Mouse (Mus musculus): Measurements from ENCODE around the gene Ntm. TPM values are rescaled to one million over a fixed set of nuclear protein-coding genes. Genes with fewer than 3 reads are reported as not detected.

Ntm gene
- polyA plus RNA-seq, 1 experiment from 2014 or later: 21.4 TPM

DNA sequence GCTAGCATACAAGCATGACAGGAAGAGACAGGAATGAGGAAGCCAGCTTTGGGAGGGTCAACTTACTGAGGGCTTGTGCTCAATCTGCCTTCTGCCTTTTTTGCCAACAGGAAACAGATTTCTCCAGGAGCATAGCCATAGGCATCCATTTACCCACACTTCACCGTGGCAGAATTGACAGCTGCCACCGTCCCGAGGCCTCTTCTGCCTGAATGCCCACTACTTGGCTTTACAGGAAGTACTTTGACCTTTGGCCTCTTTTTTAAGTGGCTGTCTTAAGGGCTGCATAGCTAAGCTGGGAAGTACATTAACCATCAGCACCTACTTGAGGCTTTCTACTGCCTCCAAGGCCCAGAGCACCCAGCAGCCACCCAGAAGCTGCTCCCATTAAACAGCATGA lies 226.9 kb downstream of the Ntm start:
- Histone ChIP-seq H3K27ac (no peak overlapping the region), H3K4me3 (no peak overlapping the region), H3K4me1 (no peaks in the 10 kb centered on the region), H3K9ac (no peak overlapping the region), H3K27me3 (no peaks in the 10 kb centered on the region), H3K4me2 (no peak overlapping the region), H3K36me3 (no peaks in the 10 kb centered on the region), H3K9me3 (no peaks in the 10 kb centered on the region)
- 29% methylated on average over 3 of the region's 3 CpGs for WGBS
- ATAC-seq (ENCODE audit: borderline replicate concordance, extremely low read depth, low FRiP score, low TSS enrichment): no peak

DNA sequence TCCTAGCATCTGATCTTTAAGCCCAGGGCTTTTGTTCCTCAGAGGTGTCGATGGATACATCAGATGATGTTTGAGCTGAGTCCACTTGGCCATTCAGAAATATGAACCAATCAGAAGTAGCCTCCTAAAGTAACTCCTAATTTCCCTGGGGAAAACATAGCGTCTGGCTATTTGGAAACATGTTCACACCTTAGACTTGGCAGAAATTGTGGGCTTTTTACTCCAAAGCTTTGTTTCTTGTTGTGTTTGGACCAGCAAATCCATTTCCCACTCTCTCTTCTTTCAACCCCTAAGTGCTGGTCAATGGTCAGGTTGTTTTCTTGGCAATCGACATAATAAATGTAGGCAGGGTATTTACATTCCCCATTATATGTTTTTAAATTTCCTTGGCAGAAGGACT lies 230.0 kb downstream of the Ntm start:
- ATAC-seq (ENCODE audit: borderline replicate concordance, extremely low read depth, low FRiP score, low TSS enrichment): no peak
- Histone ChIP-seq H3K27me3 (no peaks in the 10 kb centered on the region), H3K9ac (no peak overlapping the region), H3K9me3 (no peaks in the 10 kb centered on the region), H3K4me2 (no peak overlapping the region), H3K27ac (no peak overlapping the region), H3K36me3 (no peaks in the 10 kb centered on the region), H3K4me3 (no peak overlapping the region), H3K4me1 (no peaks in the 10 kb centered on the region)
- WGBS: 79% methylated on average over 3 of the region's 3 CpGs

DNA sequence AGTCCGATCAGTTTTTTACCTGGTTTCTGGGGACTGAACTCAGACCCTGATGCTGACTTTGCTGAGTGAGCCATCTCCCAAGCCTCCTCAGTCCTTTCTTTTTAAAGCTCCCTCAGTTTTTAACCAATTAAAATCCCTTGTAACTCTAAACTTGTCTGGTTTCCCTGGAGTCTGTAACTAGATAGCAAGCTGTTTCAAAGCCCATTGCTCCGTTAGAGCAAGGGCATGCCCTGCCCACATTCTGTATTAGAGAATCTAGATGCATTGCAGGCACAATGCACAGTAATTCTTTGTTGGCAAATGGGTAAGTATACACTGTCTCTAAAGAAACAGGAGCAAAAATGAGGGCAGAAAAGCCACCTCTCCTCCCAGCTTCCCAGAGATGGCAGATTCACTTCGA lies 231.3 kb downstream of the Ntm start:
- H3K9ac ChIP-seq: no peak overlapping the region
- H3K4me3 ChIP-seq: no peak overlapping the region
- H3K36me3 ChIP-seq: no peaks in the 10 kb centered on the region
- ATAC-seq (ENCODE audit: borderline replicate concordance, extremely low read depth, low FRiP score, low TSS enrichment): no peak
- H3K4me1 ChIP-seq: no peaks in the 10 kb centered on the region
- no peak overlapping the region for H3K27ac ChIP-seq
- no peaks in the 10 kb centered on the region for H3K27me3 ChIP-seq
- no peak overlapping the region for H3K4me2 ChIP-seq
- 67% methylated on average over 3 of the region's 3 CpGs for WGBS
- H3K9me3 ChIP-seq: no peaks in the 10 kb centered on the region

GRCm38 (mm10) chr9:29727540-29728432 lies 235.2 kb downstream of the Ntm start:
- H3K4me3 ChIP-seq: no peak overlapping the region
- no peak overlapping the region for H3K4me2 ChIP-seq
- no peaks in the 10 kb centered on the region for H3K36me3 ChIP-seq
- no peaks in the 10 kb centered on the region for H3K9me3 ChIP-seq
- no peak overlapping the region for H3K9ac ChIP-seq
- 64% methylated on average over 19 of the region's 19 CpGs for WGBS
- no peak for ATAC-seq (ENCODE audit: borderline replicate concordance, extremely low read depth, low FRiP score, low TSS enrichment)
- H3K4me1 ChIP-seq: no peaks in the 10 kb centered on the region
- no peaks in the 10 kb centered on the region for H3K27me3 ChIP-seq
- H3K27ac ChIP-seq: no peak overlapping the region

DNA sequence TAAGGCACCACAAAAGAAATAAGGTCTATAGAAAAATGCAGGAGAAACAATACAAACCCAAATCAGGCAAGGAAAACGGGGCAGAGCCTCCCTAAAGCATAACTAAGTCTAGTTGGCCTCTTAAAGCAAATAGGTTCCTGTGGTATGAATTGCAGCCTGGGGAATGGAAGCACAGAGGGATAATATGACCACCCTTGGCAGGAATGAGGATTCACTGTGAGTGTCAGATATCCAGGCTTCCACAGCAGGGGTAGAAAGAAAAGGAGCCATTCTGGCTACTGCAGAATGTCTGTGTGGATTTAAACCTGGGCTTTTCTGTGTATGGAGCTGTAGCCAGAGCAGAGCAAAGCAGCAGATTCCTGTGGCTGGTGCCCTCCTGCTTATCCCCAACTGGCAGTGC lies 241.5 kb downstream of the Ntm start:
- no peak for ATAC-seq (ENCODE audit: borderline replicate concordance, extremely low read depth, low FRiP score, low TSS enrichment)
- no peak overlapping the region for H3K27ac ChIP-seq
- no peaks in the 10 kb centered on the region for H3K36me3 ChIP-seq
- no peak overlapping the region for H3K9ac ChIP-seq
- H3K4me3 ChIP-seq: no peak overlapping the region
- H3K4me2 ChIP-seq: no peak overlapping the region
- WGBS: 62% methylated on average over 1 of the region's 1 CpGs
- no peaks in the 10 kb centered on the region for H3K4me1 ChIP-seq
- H3K9me3 ChIP-seq: no peaks in the 10 kb centered on the region
- H3K27me3 ChIP-seq: no peaks in the 10 kb centered on the region

DNA sequence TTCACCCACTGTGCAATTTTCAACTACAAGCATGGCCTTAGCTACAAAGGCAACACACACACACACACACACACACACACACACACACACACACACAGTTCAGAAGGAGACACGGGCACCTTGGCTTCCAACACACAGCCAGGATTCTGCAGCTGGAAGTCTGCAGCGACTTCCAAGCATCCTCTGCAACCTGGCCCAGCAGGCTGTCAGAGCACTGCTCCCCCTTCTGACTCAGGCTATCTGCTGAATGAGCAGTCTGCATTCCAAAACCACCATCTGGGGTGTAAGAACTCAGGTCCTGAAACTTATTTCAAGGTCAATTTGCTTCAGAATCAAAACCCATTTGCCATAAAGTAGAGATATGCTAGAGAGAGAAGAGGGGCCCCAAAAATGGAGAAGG lies 246.1 kb downstream of the Ntm start:
- H3K4me3 ChIP-seq: no peak overlapping the region
- no peaks in the 10 kb centered on the region for H3K4me1 ChIP-seq
- H3K27me3 ChIP-seq: no peaks in the 10 kb centered on the region
- H3K36me3 ChIP-seq: no peaks in the 10 kb centered on the region
- H3K9ac ChIP-seq: no peak overlapping the region
- no peak overlapping the region for H3K27ac ChIP-seq
- 32% methylated on average over 2 of the region's 2 CpGs for WGBS
- H3K4me2 ChIP-seq: no peak overlapping the region
- H3K9me3 ChIP-seq: no peaks in the 10 kb centered on the region
- no peak for ATAC-seq (ENCODE audit: borderline replicate concordance, extremely low read depth, low FRiP score, low TSS enrichment)

DNA sequence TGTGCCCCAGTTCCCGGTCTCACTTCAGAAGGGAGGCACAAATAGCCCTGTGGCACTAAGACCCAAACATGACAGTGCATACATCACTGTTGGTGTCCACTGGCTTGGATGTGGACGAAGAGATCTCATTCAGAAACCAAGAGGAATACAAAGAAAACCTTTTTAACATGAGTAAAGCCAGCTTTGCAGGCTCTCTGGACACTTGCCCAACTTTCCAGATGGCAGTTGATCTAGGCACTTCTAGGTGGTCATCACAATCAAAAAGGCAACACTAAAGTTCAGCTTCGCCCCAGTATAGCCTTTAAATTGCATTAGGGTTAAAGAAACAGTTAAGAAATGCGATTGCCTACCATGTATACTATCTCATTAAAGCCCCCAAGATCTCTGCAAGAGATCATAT lies 264.7 kb downstream of the Ntm start:
- WGBS: 72% methylated on average over 4 of the region's 4 CpGs
- Histone ChIP-seq H3K9me3 (no peaks in the 10 kb centered on the region), H3K4me3 (no peak overlapping the region)

GRCm38 (mm10) chr9:29694151-29694550 lies 268.8 kb downstream of the Ntm start:
- no peaks in the 10 kb centered on the region for H3K9me3 ChIP-seq
- no peak overlapping the region for H3K9ac ChIP-seq
- H3K4me2 ChIP-seq: no peak overlapping the region
- 55% methylated on average over 2 of the region's 2 CpGs for WGBS
- H3K27ac ChIP-seq: no peak overlapping the region
- no peaks in the 10 kb centered on the region for H3K27me3 ChIP-seq
- ATAC-seq (ENCODE audit: borderline replicate concordance, extremely low read depth, low FRiP score, low TSS enrichment): no peak
- no peak overlapping the region for H3K4me3 ChIP-seq
- no peaks in the 10 kb centered on the region for H3K36me3 ChIP-seq
- no peaks in the 10 kb centered on the region for H3K4me1 ChIP-seq

More for the DNA sequence above, 264.7 kb downstream of the Ntm start:
- H3K4me1 ChIP-seq: no peaks in the 10 kb centered on the region
- ATAC-seq (ENCODE audit: borderline replicate concordance, extremely low read depth, low FRiP score, low TSS enrichment): no peak
- no peak overlapping the region for H3K4me2 ChIP-seq
- no peak overlapping the region for H3K9ac ChIP-seq
- H3K27ac ChIP-seq: no peak overlapping the region
- no peaks in the 10 kb centered on the region for H3K36me3 ChIP-seq
- no peaks in the 10 kb centered on the region for H3K27me3 ChIP-seq

GRCm38 (mm10) chr9:29691186-29691855 lies 271.6 kb downstream of the Ntm start:
- Histone ChIP-seq H3K9me3 (no peaks in the 10 kb centered on the region), H3K9ac (no peak overlapping the region), H3K27ac (no peak overlapping the region), H3K4me1 (no peaks in the 10 kb centered on the region), H3K4me2 (no peak overlapping the region), H3K36me3 (no peaks in the 10 kb centered on the region), H3K27me3 (no peaks in the 10 kb centered on the region), H3K4me3 (no peak overlapping the region)
- no peak for ATAC-seq (ENCODE audit: borderline replicate concordance, extremely low read depth, low FRiP score, low TSS enrichment)
- WGBS: 74% methylated on average over 5 of the region's 5 CpGs

DNA sequence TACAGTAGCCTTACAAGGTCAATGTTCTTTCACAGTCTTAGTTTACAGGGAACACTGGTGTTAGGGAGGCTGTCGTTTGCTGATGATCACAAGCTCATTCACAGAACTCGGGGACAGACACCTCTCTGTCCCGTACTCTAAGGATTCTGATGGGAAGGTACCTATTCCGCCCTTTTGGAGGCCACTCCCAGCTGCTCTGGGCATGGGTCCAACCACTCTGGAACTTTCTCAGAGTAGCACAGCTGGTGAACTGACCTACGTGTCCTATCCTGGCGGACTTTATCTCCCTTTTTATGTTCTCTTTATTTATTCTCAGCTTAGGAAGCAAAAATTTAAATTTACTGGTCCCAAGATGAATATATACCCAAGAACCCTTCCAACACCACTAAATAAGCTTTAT lies 280.7 kb downstream of the Ntm start:
- no peaks in the 10 kb centered on the region for H3K4me1 ChIP-seq
- H3K4me2 ChIP-seq: no peak overlapping the region
- H3K27me3 ChIP-seq: no peaks in the 10 kb centered on the region
- H3K9ac ChIP-seq: no peak overlapping the region
- no peak overlapping the region for H3K27ac ChIP-seq
- no peak overlapping the region for H3K4me3 ChIP-seq
- no peaks in the 10 kb centered on the region for H3K9me3 ChIP-seq
- ATAC-seq (ENCODE audit: borderline replicate concordance, extremely low read depth, low FRiP score, low TSS enrichment): no peak
- no peaks in the 10 kb centered on the region for H3K36me3 ChIP-seq
- WGBS: 63% methylated on average over 6 of the region's 6 CpGs

DNA sequence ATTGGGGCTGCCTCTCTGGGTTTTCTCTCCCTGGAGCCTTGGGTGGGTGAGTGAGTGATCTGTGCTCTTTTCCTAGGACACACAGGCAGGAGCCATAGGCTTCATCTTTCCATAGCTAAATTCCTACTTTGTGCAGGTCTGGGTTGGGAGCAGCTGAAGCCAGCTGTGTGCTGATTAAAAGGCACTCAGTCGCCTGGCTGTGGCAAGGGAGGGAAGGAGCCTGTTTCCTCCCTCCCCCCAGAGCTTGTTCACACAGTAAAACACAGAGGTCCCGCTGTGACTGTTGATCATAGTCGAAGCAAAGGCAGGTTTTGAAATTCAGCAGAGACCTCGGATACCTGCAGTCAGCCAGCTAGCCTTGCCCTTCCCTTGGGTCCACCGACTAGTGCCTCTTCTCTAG lies 282.3 kb downstream of the Ntm start:
- WGBS: 11% methylated on average over 5 of the region's 5 CpGs
- Histone ChIP-seq H3K4me1 (no peaks in the 10 kb centered on the region), H3K9me3 (no peaks in the 10 kb centered on the region), H3K9ac (no peak overlapping the region), H3K27ac (no peak overlapping the region), H3K27me3 (no peaks in the 10 kb centered on the region), H3K4me2 (no peak overlapping the region), H3K4me3 (no peak overlapping the region), H3K36me3 (no peaks in the 10 kb centered on the region)
- ATAC-seq (ENCODE audit: borderline replicate concordance, extremely low read depth, low FRiP score, low TSS enrichment): no peak

DNA sequence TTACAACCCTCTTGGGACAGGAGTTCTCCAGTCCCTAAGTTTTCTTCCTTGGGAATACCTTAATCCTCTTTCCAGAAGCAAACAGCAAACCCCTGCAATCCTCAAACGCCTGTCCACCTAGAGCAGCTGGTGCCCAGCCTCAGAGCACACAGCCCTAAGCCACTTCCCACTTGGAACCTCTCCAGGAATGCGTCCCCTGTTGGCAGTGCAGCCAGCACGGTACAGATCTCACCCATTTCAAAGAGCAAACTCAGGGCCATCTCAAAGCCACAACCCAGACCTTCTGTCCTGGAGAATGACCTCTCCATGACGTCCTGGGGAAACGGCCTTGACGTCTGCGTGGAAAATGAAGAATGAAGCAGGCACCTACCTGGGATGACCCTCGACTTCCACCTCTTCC lies 289.0 kb downstream of the Ntm start:
- H3K27me3 ChIP-seq: peaks cover 14% of the 10 kb centered on the region
- no peaks in the 10 kb centered on the region for H3K4me1 ChIP-seq
- 35% methylated on average over 8 of the region's 8 CpGs for WGBS
- H3K4me2 ChIP-seq: no peak overlapping the region
- ATAC-seq (ENCODE audit: borderline replicate concordance, extremely low read depth, low FRiP score, low TSS enrichment): no peak
- H3K27ac ChIP-seq: no peak overlapping the region
- no peaks in the 10 kb centered on the region for H3K36me3 ChIP-seq
- H3K9ac ChIP-seq: no peak overlapping the region
- H3K9me3 ChIP-seq: no peaks in the 10 kb centered on the region
- H3K4me3 ChIP-seq: no peak overlapping the region

Data from lung, embryonic 15.5 days (tissue).